Mouse (Mus musculus) lung, embryonic 16.5 days (tissue): ENCODE measurements at regions not wholly inside any gene's neighbourhood (a gene's known extent, or its start where the extent isn't known, plus 50 kb on each side); places are given as distances from the start of the nearest gene placed in this dataset.

Experiments
- ATAC-seq: fragments of 200-750 bp; cut with Nextera tagmentation; 2 replicates; pipeline ENCODE4 v1.8.0; 2017; ENCODE audit warnings: low read depth, mild to moderate bottlenecking, moderate library complexity
- H3K27ac ChIP-seq: fragments of 300-500 bp; sonication (generic); 2 replicates; pipeline ENCODE4 v1.5.1; 2014; ENCODE audit warnings: mild to moderate bottlenecking, control low read depth, low read length
- H3K27me3 ChIP-seq: fragments of 300-500 bp; sonication (generic); 2 replicates; pipeline ENCODE4 v1.6.1; 2014; ENCODE audit warnings: low read depth, low read length, mixed read lengths; ENCODE audit not compliant: control insufficient read depth, insufficient read depth
- H3K36me3 ChIP-seq: fragments of 300-500 bp; sonication (generic); 2 replicates; pipeline ENCODE4 v1.6.1; 2014; ENCODE audit warnings: low read length; ENCODE audit not compliant: control insufficient read depth, insufficient read depth
- H3K4me1 ChIP-seq: fragments of 300-500 bp; sonication (generic); replicated peaks from 2 replicates; pipeline ENCODE4 v1.6.1; 2014; ENCODE audit warnings: low read length, mixed read lengths; ENCODE audit not compliant: control insufficient read depth, insufficient read depth
- H3K4me2 ChIP-seq: fragments of 300-500 bp; sonication (generic); 2 replicates; pipeline ENCODE4 v1.6.1; 2014; ENCODE audit warnings: low read depth, low read length, control low read depth
- H3K4me3 ChIP-seq: fragments of 300-500 bp; sonication (generic); 2 replicates; pipeline ENCODE4 v1.5.1; 2014; ENCODE audit warnings: mild to moderate bottlenecking, low read length, control low read depth
- H3K9ac ChIP-seq: fragments of 300-500 bp; sonication (generic); 2 replicates; pipeline ENCODE4 v1.6.1; 2014; ENCODE audit warnings: low read length, control low read depth
- H3K9me3 ChIP-seq: fragments of 300-500 bp; sonication (generic); 2 replicates; pipeline ENCODE4 v1.6.1; 2016; ENCODE audit warnings: low read length; ENCODE audit not compliant: control insufficient read depth
- WGBS: fragments of 180-500 bp; shearing (Covaris S2); extraction: QIAGEN DNeasy Blood & Tissue Kit; methylation state at CpG from one replicate; pipeline ENCODE4 v1.1.7; 2014; 5-methylcytosine and 5-hydroxymethylcytosine counted together

DNA sequence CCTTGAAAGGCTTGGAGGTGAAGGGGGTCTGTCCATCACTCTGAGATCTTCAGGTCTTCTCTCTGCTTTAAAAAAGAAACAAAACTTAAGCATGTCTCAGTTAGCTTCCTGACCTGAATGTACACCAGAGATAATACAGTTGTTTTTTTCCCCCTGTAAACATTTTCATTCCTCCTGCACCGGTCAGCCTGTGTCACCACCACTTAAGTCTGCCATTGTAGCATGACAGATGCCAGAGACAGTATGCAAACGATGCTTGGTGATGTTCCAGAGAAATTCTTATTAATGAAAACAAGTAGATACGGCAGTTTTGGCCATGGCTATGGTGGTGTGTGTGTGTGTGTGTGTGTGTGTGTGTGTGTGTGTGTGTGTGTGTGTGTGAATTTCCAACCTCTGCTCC is 144.8 kb upstream of the Mphosph6 start:
- Histone ChIP-seq H3K36me3 (no peaks in the 10 kb centered on the region), H3K4me3 (no peak overlapping the region), H3K9me3 (no peaks in the 10 kb centered on the region), H3K27ac (no peak overlapping the region), H3K4me1 (no peaks in the 10 kb centered on the region), H3K27me3 (no peaks in the 10 kb centered on the region), H3K9ac (no peak overlapping the region), H3K4me2 (no peak overlapping the region)
- WGBS, result 48% methylated on average over 3 of the region's 3 CpGs
- no peak for ATAC-seq

DNA sequence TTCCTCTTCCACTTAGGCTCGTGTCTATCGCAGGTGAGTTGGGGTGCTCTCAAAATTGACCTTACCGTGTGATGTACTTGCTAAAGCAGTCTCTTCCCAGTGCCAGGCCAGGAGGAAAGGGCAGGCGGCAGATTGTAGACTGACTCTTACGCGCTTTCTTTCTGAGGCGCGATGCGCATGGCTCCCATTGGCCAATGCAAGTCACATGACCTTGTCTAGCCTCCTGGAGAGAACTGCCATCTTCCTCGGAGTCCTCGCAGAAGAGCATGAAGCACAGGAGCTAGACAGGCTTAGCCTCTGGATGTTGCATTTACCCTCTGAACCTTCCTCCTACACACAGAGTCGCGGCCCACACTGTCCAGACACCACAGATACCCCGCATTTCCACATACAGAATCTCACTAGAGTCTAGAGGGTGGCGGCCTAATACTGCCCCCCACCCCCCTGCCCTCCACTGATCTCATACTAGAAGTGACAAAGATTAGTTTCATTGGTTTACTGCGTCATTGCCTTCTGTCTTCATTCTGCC is 132.9 kb upstream of the Mphosph6 start:
- Histone ChIP-seq H3K27me3 (no peaks in the 10 kb centered on the region), H3K27ac (no peak overlapping the region), H3K4me3 (no peak overlapping the region), H3K4me2 (no peak overlapping the region), H3K9me3 (no peaks in the 10 kb centered on the region), H3K4me1 (no peaks in the 10 kb centered on the region), H3K9ac (no peak overlapping the region), H3K36me3 (no peaks in the 10 kb centered on the region)
- WGBS, result 87% methylated on average over 16 of the region's 16 CpGs
- ATAC-seq, result no peak; the same call in 1 of the 2 replicates

- no peak overlapping the region for H3K27ac ChIP-seq
Measured at GRCm38 (mm10) chr8:117930687-117931086, 128.9 kb upstream of the Mphosph6 start.

DNA sequence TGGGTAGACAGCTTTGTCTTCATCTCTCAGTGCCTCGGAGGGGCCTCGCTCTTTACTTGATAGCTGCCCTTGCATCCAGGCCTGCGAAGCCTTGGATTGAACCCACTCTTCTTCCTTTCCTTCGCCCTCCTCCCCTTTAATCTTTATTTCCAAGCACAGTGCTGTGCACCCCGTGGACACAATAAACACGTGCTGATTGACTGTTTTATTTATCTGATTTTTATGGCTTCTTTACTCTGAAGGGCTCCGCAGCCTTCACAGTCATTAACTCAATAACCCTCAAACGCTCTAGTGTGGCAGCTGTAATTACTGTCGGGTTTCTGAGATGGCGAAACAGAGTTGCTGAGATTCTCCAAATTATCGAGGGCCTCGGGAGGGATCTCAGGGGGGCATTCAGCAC is 127.9 kb upstream of the Mphosph6 start:
- no peaks in the 10 kb centered on the region for H3K9me3 ChIP-seq
- 73% methylated on average over 12 of the region's 12 CpGs for WGBS

More at GRCm38 (mm10) chr8:117930687-117931086, 128.9 kb upstream of the Mphosph6 start:
- no peak for ATAC-seq
- Histone ChIP-seq H3K9me3 (no peaks in the 10 kb centered on the region), H3K27me3 (no peaks in the 10 kb centered on the region), H3K9ac (no peak overlapping the region), H3K4me2 (no peak overlapping the region), H3K36me3 (no peaks in the 10 kb centered on the region), H3K4me1 (no peaks in the 10 kb centered on the region), H3K4me3 (no peak overlapping the region)
- 45% methylated on average over 6 of the region's 6 CpGs for WGBS

DNA sequence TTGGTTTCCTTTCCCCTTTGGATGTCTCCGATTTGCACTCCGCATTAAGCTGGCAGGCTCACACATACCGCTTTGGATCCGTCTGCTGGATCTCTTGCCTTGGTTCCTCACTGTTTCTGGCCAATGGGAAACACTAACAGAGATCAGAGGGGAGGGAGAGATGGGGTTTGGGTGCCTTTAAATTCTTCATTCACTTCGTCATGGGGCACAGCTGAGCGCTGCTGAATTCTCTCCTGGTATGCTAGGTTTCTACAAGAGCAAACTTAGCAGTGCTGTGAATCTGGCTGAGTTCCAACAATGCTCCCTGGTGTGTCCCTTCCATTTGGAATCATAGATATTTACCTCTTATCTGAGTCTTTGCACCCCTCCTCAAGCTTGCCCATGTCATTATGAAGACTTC is 121.6 kb upstream of the Mphosph6 start:
- no peaks in the 10 kb centered on the region for H3K36me3 ChIP-seq
- no peak for ATAC-seq
- H3K4me2 ChIP-seq, result no peak overlapping the region
- no peaks in the 10 kb centered on the region for H3K9me3 ChIP-seq
- no peaks in the 10 kb centered on the region for H3K27me3 ChIP-seq
- no peaks in the 10 kb centered on the region for H3K4me1 ChIP-seq
- no peak overlapping the region for H3K4me3 ChIP-seq
- no peak overlapping the region for H3K9ac ChIP-seq
- no peak overlapping the region for H3K27ac ChIP-seq
- WGBS, result 60% methylated on average over 6 of the region's 6 CpGs

More for the DNA sequence above, 127.9 kb upstream of the Mphosph6 start:
- Histone ChIP-seq H3K4me1 (no peaks in the 10 kb centered on the region), H3K4me3 (no peak overlapping the region), H3K27ac (no peak overlapping the region), H3K9ac (no peak overlapping the region), H3K27me3 (no peaks in the 10 kb centered on the region), H3K36me3 (no peaks in the 10 kb centered on the region), H3K4me2 (no peak overlapping the region)
- ATAC-seq, result no peak

DNA sequence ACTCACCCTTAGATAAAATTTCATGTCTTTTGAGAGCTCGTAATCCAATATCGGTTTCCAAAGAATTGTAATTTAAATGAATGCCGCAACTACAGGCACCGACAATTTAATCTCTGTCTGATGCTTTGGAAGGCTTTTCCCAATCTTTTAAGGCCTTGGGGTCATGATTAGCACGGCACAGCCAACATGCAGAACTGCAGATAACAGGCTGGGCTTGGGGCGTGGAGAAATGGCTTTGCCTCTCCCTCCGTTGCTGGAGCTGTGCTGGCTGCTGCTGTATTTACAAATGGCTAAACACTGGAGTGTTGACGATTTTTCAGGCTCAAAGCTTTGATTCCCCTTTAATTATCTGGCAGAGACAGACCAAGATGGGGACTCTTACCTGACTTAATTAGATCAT is 101.3 kb upstream of the Mphosph6 start:
- Histone ChIP-seq H3K9ac (no peak overlapping the region), H3K36me3 (no peaks in the 10 kb centered on the region), H3K4me1 (no peaks in the 10 kb centered on the region), H3K27me3 (no peaks in the 10 kb centered on the region), H3K4me2 (no peak overlapping the region), H3K27ac (no peak overlapping the region), H3K4me3 (no peak overlapping the region), H3K9me3 (no peaks in the 10 kb centered on the region)
- 57% methylated on average over 8 of the region's 8 CpGs for WGBS
- no peak for ATAC-seq

- no peaks in the 10 kb centered on the region for H3K4me1 ChIP-seq
- no peak overlapping the region for H3K4me2 ChIP-seq
- H3K27ac ChIP-seq, result no peak overlapping the region
- no peak overlapping the region for H3K4me3 ChIP-seq
- H3K9me3 ChIP-seq, result no peaks in the 10 kb centered on the region
- H3K9ac ChIP-seq, result no peak overlapping the region
- no peak for ATAC-seq
- no peaks in the 10 kb centered on the region for H3K27me3 ChIP-seq
- H3K36me3 ChIP-seq, result no peaks in the 10 kb centered on the region
Measured at GRCm38 (mm10) chr8:117899892-117900291, 98.1 kb upstream of the Mphosph6 start.

- no peak overlapping the region for H3K4me2 ChIP-seq
Measured at GRCm38 (mm10) chr8:117898015-117898414, 96.3 kb upstream of the Mphosph6 start.

DNA sequence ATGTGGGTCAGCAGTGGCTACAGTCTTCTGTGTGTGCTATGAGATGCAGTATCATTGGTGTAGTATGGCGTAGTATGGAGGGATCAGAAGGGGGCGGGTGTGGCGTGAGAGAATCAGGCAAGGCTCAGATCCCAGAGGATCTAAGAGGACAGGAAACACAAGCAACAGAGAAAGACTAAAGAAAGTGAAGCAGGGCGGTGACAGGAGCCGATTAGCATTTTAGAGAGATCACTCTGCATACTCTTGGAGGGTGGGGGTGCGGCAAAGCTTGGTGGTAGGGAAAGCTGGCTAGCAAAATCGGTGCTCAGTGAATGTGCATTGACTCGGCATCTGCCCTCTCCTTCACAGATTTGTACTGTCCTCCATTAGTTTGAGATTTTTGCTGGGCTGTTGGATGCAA is 93.1 kb upstream of the Mphosph6 start:
- Histone ChIP-seq H3K27me3 (no peaks in the 10 kb centered on the region), H3K9ac (no peak overlapping the region), H3K27ac (no peak overlapping the region), H3K4me2 (no peak overlapping the region), H3K4me1 (no peaks in the 10 kb centered on the region), H3K36me3 (no peaks in the 10 kb centered on the region), H3K4me3 (no peak overlapping the region), H3K9me3 (no peaks in the 10 kb centered on the region)
- WGBS, result 38% methylated on average over 8 of the region's 8 CpGs
- ATAC-seq, result no peak

More at GRCm38 (mm10) chr8:117898015-117898414, 96.3 kb upstream of the Mphosph6 start:
- no peaks in the 10 kb centered on the region for H3K36me3 ChIP-seq
- H3K4me1 ChIP-seq, result no peaks in the 10 kb centered on the region
- no peaks in the 10 kb centered on the region for H3K9me3 ChIP-seq
- H3K9ac ChIP-seq, result no peak overlapping the region
- H3K27ac ChIP-seq, result no peak overlapping the region
- ATAC-seq, result no peak
- no peaks in the 10 kb centered on the region for H3K27me3 ChIP-seq
- no peak overlapping the region for H3K4me3 ChIP-seq
- 63% methylated on average over 5 of the region's 5 CpGs for WGBS

- H3K36me3 ChIP-seq, result no peaks in the 10 kb centered on the region
- no peak overlapping the region for H3K4me3 ChIP-seq
- H3K27me3 ChIP-seq, result no peaks in the 10 kb centered on the region
- no peak for ATAC-seq
- no peaks in the 10 kb centered on the region for H3K4me1 ChIP-seq
- no peaks in the 10 kb centered on the region for H3K9me3 ChIP-seq
- no peak overlapping the region for H3K4me2 ChIP-seq
- H3K27ac ChIP-seq, result no peak overlapping the region
- H3K9ac ChIP-seq, result no peak overlapping the region
- WGBS, result 78% methylated on average over 3 of the region's 3 CpGs
Measured at GRCm38 (mm10) chr8:117890211-117890610, 88.5 kb upstream of the Mphosph6 start.
